27 mouse cellular contexts compared by ENCODE assay signal in the genomic region with DNA sequence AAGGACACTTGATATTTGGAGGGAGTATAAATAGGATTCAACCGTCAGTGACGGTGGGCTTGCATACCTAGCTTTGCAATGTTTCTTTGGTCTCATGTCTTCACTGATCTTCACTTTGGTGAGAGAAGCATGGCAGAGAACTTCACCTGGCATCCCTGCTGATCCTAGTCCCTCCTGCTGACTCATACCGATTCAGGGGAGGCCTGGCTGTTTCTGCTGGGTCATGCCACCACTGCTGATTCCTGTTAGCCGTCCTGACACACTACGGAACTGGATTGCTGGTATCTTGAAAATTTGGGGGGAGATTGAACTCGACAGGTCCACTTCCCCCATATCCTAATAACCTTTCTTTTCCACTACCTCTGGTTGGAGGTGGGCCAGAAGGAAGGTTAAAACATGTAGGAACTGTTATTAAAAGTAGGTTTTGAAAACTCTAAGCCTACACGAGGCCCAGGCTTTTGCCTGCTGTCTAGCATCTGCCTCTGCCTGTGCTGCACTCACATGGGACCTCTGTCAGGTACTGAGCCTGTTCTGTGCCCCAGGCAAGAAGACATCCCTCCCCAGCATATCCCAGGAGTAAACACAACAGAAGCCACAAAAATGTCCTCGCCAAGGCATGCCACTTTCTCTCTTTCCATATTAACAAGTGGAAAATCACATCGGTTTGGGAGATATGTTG. TPM values are rescaled to one million over a fixed set of nuclear protein-coding genes. Genes with fewer than 3 reads are reported as not detected.
"Had no signal": no experiment of that assay in that cellular context is flagged by ENCODE, and none has a peak within 500 bp of the region (broad histone marks: within the 10 kb centered on the region; RNA-seq: fewer than 3 reads in every experiment).

No protein-coding gene starts in this region.

- H3K4me2 ChIP-seq: intestine, embryonic 15.5 days; kidney, embryonic 15.5 days; limb, embryonic 12.5 days; limb, embryonic 15.5 days; lung, embryonic 14.5 days; midbrain, embryonic 13.5 days had no signal

- H3K27me3 ChIP-seq: intestine, embryonic 15.5 days; kidney, embryonic 15.5 days; limb, embryonic 12.5 days; limb, embryonic 15.5 days; midbrain, embryonic 13.5 days had no signal

- H3K27ac ChIP-seq: intestine, embryonic 15.5 days; kidney, embryonic 15.5 days; left cerebral cortex, adult 2 months; limb, embryonic 12.5 days; limb, embryonic 15.5 days; midbrain, embryonic 10.5 days; midbrain, embryonic 13.5 days had no signal

- H3K4me3 ChIP-seq: intestine, embryonic 15.5 days; kidney, embryonic 15.5 days; left cerebral cortex, adult 2 months; limb, embryonic 12.5 days; limb, embryonic 15.5 days; megakaryocyte, embryonic 14.5 days; midbrain, embryonic 10.5 days; midbrain, embryonic 13.5 days had no signal

- H3K4me1 ChIP-seq: limb, embryonic 15.5 days; megakaryocyte, embryonic 14.5 days; midbrain, embryonic 10.5 days; midbrain, embryonic 13.5 days had no signal

- H3K36me3 ChIP-seq: intestine, embryonic 15.5 days; kidney, embryonic 15.5 days; limb, embryonic 12.5 days; midbrain, embryonic 10.5 days; midbrain, embryonic 13.5 days had no signal

- DNase-seq: kidney, adult 11 months; kidney, adult 8-10 months; kidney, postnatal 10 days; kidney, postnatal 36 days; layer of hippocampus, postnatal 36 days; left cerebral cortex, postnatal 4 days; lung, embryonic 14.5 days; lung, postnatal 36 days; thymus, adult 18-20 months; thymus, postnatal 4 days had no signal

- H3K9ac ChIP-seq: intestine, embryonic 15.5 days; kidney, embryonic 15.5 days; limb, embryonic 12.5 days; limb, embryonic 15.5 days; lung, embryonic 14.5 days; midbrain, embryonic 13.5 days had no signal

- ATAC-seq: intestine, embryonic 15.5 days; lung, postnatal 0 days; midbrain, embryonic 13.5 days; midbrain, embryonic 16.5 days had no signal

- H3K9me3 ChIP-seq: intestine, embryonic 15.5 days; kidney, embryonic 15.5 days; limb, embryonic 15.5 days; midbrain, embryonic 10.5 days had no signal

RNA-seq across cellular contexts. Expression of gene Fcnb, which starts 39.6 kb away (rescaled TPM):
- total RNA-seq: layer of hippocampus, adult 8-10 months; layer of hippocampus, postnatal 10 days; layer of hippocampus, postnatal 36 days; left cerebral cortex, adult 2 months; left cerebral cortex, postnatal 14 days; left cerebral cortex, postnatal 4 days had no signal
- polyA plus RNA-seq: limb, embryonic 12.5 days; lung, embryonic 14.5 days; midbrain, embryonic 10.5 days; midbrain, embryonic 13.5 days; midbrain, embryonic 16.5 days; neural tube, embryonic 11.5 days; neural tube, embryonic 14.5 days; small intestine, adult 2 months; testis, adult 2 months had no signal
